Mouse (Mus musculus): ENCODE data around the gene Gm1043. TPM values are rescaled to one million over a fixed set of nuclear protein-coding genes. Genes with fewer than 3 reads are reported as not detected.
A peak's percentile ranks its signal among the peaks of the same experiment; 100 is the strongest.

The Gm1043 gene
- polyA plus RNA-seq, 1 experiment from 2014 or later, result 0.04 TPM

DNA sequence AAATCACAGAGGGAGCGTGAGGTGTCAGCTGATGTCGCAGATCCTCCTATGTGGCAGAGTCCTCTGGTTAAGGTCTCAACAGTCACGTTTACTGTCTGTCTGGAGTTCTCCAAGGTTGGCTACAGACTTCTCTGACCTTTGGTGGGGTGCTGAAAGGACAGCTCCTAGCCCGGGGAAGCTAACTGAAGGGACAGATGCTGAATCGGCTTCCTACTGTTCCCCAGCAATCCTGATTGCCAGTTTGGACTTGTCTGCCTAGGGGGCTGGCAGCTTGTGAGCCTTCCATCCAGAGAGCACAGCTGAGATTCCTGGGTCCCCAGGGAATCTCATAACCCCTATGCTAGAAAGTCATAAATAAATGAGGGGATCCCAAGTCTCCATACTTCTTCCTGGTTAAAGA is 155.4 kb downstream of the Gm1043 start:
- H3K27me3 ChIP-seq (ENCODE audit: control insufficient read depth, insufficient read depth, low read length), result peaks cover 54% of the 10 kb centered on the region
- peak; percentile 93 for DNase-seq (ENCODE audit: low spot score, missing footprints)
- peaks cover 25% of the 10 kb centered on the region for H3K4me1 ChIP-seq (ENCODE audit: control insufficient read depth, insufficient read depth, low read length)
- no peak overlapping the region for H3K4me2 ChIP-seq
- H3K4me3 ChIP-seq (ENCODE audit: low read depth, low read length), result no peak overlapping the region
- no peak overlapping the region for H3K27ac ChIP-seq (ENCODE audit: low read depth, low read length)
- 3% methylated on average over 5 of the region's 5 CpGs for WGBS
- no peak overlapping the region for H3K9ac ChIP-seq (ENCODE audit: low read length)
- ATAC-seq (ENCODE audit: low FRiP score), result no peak
- H3K9me3 ChIP-seq (ENCODE audit: control insufficient read depth, low read length), result no peaks in the 10 kb centered on the region
- H3K36me3 ChIP-seq (ENCODE audit: control insufficient read depth, insufficient read depth, low read length), result no peaks in the 10 kb centered on the region

DNA sequence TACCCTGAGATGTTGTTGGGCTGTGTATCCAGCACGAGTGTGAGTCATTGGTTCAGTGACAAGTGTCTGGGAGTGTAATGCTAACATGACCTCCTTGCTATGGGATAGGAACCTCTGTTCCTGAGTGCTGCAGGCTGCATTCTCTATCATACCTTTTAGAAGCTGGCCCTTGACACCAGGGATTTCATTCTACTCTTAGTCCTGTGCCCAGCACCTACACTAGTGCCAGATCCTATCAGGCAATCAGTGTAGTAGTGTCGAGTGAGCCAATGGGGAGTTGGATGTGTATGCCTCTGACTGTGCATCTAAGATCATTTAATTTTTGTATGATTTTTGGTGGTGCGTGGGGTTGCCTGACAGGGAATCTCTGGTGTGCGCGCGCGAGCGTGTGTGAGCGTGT is 156.1 kb downstream of the Gm1043 start:
- Histone ChIP-seq H3K4me3 (ENCODE audit: low read depth, low read length) (peak overlapping the region; percentile 77), H3K4me2 (peak overlapping the region; percentile 81), H3K36me3 (ENCODE audit: control insufficient read depth, insufficient read depth, low read length) (no peaks in the 10 kb centered on the region), H3K27me3 (ENCODE audit: control insufficient read depth, insufficient read depth, low read length) (peaks cover 54% of the 10 kb centered on the region), H3K27ac (ENCODE audit: low read depth, low read length) (no peak overlapping the region), H3K4me1 (ENCODE audit: control insufficient read depth, insufficient read depth, low read length) (peaks cover 25% of the 10 kb centered on the region), H3K9me3 (ENCODE audit: control insufficient read depth, low read length) (no peaks in the 10 kb centered on the region), H3K9ac (ENCODE audit: low read length) (peak overlapping the region; percentile 45; the same call in 1 of the 2 replicates)
- 16% methylated on average over 9 of the region's 9 CpGs for WGBS
- peak; percentile 86 for DNase-seq (ENCODE audit: low spot score, missing footprints)
- no peak for ATAC-seq (ENCODE audit: low FRiP score)

DNA sequence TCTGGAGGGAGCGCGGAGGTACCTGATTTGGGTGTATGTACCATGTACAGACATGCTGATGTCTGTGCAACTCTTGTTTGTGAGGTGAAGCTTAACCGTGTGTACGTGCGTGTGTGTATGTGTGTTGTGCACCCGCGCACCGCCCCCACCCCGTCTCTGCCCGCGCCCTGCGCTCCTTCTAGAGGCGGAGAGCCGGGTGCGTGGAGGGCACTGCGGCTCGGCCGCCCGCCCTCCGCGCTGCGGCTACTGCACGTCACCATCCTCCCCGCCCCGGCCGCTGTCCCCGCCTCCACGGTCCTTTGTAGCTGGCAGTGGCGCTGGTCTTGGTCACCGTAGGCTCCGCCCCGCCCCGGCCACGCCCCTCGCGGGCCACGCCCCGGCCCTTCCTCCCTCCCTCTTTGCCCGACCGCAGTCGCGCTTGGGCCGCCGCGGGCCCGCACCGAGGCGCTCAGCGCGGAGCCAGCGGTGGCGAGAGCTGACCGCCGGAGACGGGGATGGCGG is 156.5 kb downstream of the Gm1043 start, which contains the start of gene Crmp1:
Gene Crmp1, plus strand, starts transcription at position 290 of the 501 bp plus-strand sequence.
- peak; percentile 82 for ATAC-seq (ENCODE audit: low FRiP score)
- Histone ChIP-seq H3K27me3 (ENCODE audit: control insufficient read depth, insufficient read depth, low read length) (peaks cover 54% of the 10 kb centered on the region), H3K4me3 (ENCODE audit: low read depth, low read length) (peak within 1 kb of the TSS; percentile 77), H3K4me1 (ENCODE audit: control insufficient read depth, insufficient read depth, low read length) (peaks cover 25% of the 10 kb centered on the region), H3K27ac (ENCODE audit: low read depth, low read length) (peak within 1 kb of the TSS; percentile 14), H3K36me3 (ENCODE audit: control insufficient read depth, insufficient read depth, low read length) (no peaks in the 10 kb centered on the region), H3K9ac (ENCODE audit: low read length) (peak within 1 kb of the TSS; percentile 62), H3K9me3 (ENCODE audit: control insufficient read depth, low read length) (no peaks in the 10 kb centered on the region), H3K4me2 (peak within 1 kb of the TSS; percentile 81)
- 1% methylated on average over 51 of the region's 56 CpGs for WGBS
- peak; percentile 99 for DNase-seq (ENCODE audit: low spot score, missing footprints)

DNA sequence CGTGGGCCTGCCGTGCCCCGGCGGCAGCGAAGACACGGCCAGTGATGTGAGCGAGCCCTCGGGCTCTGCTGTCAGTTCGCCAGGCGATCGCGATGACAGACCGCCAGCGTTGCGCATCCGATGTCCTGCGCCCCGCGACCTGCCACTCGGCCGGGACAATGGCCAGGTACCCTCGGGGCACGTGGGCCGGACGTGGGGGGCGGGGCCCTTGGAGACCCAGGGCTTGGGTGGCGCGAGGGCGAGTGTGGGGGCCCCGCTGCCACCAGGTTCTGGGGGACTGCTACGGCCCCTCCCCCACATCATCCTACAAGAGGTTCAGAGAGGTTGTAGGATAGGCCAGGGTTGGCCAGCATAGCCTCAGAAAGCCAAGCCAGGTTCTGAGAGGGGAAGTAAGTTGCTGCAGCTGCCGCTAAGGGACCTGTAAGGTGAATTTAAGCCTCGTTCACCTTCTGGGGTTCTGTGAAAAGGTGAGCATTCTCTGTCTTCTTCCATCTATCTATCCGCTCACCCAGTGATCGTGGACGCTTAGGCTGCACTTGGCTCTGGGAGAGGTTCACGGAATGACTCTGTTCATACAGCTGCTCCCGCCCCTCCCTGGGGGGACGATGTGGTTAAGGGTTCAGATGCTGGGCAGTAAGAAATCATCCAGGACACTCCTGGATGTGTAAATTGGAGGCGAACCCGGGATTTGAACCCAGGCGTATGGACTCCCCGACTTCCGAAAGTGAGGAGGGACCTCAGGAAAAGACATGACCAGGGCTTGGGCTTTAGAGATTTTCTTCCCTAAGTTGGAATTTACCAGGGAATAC is 157.4 kb downstream of the Gm1043 start:
- H3K4me1 ChIP-seq (ENCODE audit: control insufficient read depth, insufficient read depth, low read length), result peaks cover 28% of the 10 kb centered on the region
- peak overlapping the region; percentile 14; the same call in 1 of the 2 replicates for H3K27ac ChIP-seq (ENCODE audit: low read depth, low read length)
- H3K9ac ChIP-seq (ENCODE audit: low read length), result peak overlapping the region; percentile 62
- peak overlapping the region; percentile 77 for H3K4me3 ChIP-seq (ENCODE audit: low read depth, low read length)
- H3K4me2 ChIP-seq, result peak overlapping the region; percentile 81
- 10% methylated on average over 43 of the region's 44 CpGs for WGBS
- H3K27me3 ChIP-seq (ENCODE audit: control insufficient read depth, insufficient read depth, low read length), result peaks cover 54% of the 10 kb centered on the region
- H3K9me3 ChIP-seq (ENCODE audit: control insufficient read depth, low read length), result no peaks in the 10 kb centered on the region
- no peaks in the 10 kb centered on the region for H3K36me3 ChIP-seq (ENCODE audit: control insufficient read depth, insufficient read depth, low read length)
- no peak for ATAC-seq (ENCODE audit: low FRiP score)
- DNase-seq (ENCODE audit: low spot score, missing footprints), result peak; percentile 90

DNA sequence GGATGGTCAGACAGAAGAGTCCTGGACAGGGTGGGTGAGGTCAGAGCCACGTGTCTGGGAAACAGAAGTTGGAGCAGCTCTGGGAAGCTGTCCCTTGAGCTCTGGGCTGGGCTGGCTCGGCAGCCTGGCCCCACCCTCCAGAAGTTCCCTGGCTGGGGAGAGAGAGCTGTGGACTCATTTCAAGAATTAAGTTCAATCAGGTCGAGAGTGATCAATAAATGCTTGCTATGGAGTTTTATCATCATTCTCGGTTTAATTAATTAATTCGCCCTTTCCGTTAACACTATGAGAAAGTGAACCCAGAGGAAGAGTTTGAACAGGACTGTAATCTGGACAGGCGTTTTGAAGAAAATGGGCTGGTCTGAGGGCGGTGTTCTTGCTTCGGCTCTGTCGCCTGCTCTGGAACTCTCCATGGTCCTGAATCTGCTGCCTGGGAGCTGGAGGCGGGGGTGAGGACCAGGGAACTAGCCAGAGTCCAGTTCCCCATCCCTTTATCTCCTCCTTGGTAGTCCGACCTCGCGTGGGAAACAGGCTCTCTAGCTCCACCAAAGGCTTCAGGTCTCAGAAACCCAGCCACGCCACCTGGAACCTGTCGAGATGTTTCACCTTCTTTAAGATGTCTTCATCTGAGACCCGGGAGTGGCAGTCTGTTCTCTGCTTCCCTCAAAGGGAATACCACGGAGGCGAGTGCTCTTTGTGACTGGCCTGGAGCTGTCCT is 158.2 kb downstream of the Gm1043 start:
- Histone ChIP-seq H3K27ac (ENCODE audit: low read depth, low read length) (peak overlapping the region; percentile 14; the same call in 1 of the 2 replicates), H3K4me2 (peak overlapping the region; percentile 81), H3K9me3 (ENCODE audit: control insufficient read depth, low read length) (no peaks in the 10 kb centered on the region), H3K4me1 (ENCODE audit: control insufficient read depth, insufficient read depth, low read length) (peaks cover 30% of the 10 kb centered on the region), H3K36me3 (ENCODE audit: control insufficient read depth, insufficient read depth, low read length) (no peaks in the 10 kb centered on the region), H3K27me3 (ENCODE audit: control insufficient read depth, insufficient read depth, low read length) (peaks cover 54% of the 10 kb centered on the region), H3K9ac (ENCODE audit: low read length) (peak overlapping the region; percentile 38; the same call in 1 of the 2 replicates), H3K4me3 (ENCODE audit: low read depth, low read length) (peak overlapping the region; percentile 77)
- ATAC-seq (ENCODE audit: low FRiP score) (no peak), DNase-seq (ENCODE audit: low spot score, missing footprints) (peak; percentile 95)
- WGBS, result 2% methylated on average over 19 of the region's 19 CpGs

DNA sequence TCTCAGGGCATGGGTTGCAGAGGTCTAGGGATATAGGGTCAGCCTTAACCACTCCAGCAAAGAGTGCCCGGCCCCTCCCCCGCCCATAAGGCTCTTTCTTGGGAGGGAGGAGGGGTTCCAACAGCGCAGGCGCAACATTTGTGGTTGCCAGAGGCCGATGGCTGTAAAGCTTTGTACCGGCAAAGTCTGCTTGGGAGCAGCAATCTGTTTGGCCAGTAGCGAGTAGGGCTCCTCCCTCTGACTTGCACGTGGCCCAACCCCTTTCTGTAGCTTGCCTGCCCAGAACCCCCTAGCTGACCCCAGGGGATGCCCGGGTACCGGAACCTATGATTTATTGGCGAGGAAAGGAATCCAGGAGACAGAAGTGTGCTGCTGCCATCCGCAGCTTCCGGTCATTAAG is 159.0 kb downstream of the Gm1043 start:
- Histone ChIP-seq H3K9me3 (ENCODE audit: control insufficient read depth, low read length) (no peaks in the 10 kb centered on the region), H3K4me1 (ENCODE audit: control insufficient read depth, insufficient read depth, low read length) (peaks cover 32% of the 10 kb centered on the region), H3K27me3 (ENCODE audit: control insufficient read depth, insufficient read depth, low read length) (peaks cover 54% of the 10 kb centered on the region), H3K27ac (ENCODE audit: low read depth, low read length) (peak overlapping the region; percentile 12; the same call in 1 of the 2 replicates), H3K4me3 (ENCODE audit: low read depth, low read length) (peak overlapping the region; percentile 77), H3K36me3 (ENCODE audit: control insufficient read depth, insufficient read depth, low read length) (no peaks in the 10 kb centered on the region), H3K9ac (ENCODE audit: low read length) (no peak overlapping the region; the same call in 1 of the 2 replicates), H3K4me2 (peak overlapping the region; percentile 81)
- WGBS, result 3% methylated on average over 13 of the region's 13 CpGs
- DNase-seq (ENCODE audit: low spot score, missing footprints) (peak; percentile 94), ATAC-seq (ENCODE audit: low FRiP score) (peak; percentile 36)

DNA sequence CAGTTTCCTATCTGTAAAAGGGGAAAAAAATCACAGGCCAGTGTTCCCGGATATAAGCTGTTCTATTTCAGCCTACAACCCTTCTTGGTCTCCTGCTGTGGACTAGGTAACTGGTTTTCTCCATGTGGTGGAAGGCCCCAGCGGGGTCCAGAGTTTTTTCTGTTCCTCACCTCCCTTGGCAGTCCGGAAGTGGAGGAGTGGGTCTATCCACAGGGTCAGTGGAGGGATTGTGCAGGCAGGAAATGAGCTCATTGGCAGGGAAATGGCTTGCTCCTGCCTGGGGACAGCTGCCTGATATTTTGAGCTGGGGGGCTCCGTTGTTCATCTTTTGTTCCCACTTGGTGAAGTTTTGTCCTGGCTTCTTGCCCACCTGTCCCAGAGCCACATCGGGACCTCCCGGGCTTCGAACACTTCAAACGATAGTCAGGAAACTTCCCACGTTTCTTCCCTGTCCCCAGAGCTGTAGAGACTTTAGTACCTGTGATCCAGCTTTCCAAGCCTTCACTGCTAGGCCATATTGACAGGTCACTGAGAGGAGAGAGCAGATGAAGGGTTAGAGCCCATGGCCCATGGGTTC is 159.6 kb downstream of the Gm1043 start:
- Histone ChIP-seq H3K4me3 (ENCODE audit: low read depth, low read length) (peak overlapping the region; percentile 77), H3K4me1 (ENCODE audit: control insufficient read depth, insufficient read depth, low read length) (peaks cover 33% of the 10 kb centered on the region), H3K27me3 (ENCODE audit: control insufficient read depth, insufficient read depth, low read length) (peaks cover 54% of the 10 kb centered on the region), H3K9me3 (ENCODE audit: control insufficient read depth, low read length) (no peaks in the 10 kb centered on the region), H3K27ac (ENCODE audit: low read depth, low read length) (peak overlapping the region; percentile 96; the same call in 1 of the 2 replicates), H3K4me2 (peak overlapping the region; percentile 81), H3K9ac (ENCODE audit: low read length) (peak overlapping the region; percentile 90; the same call in 1 of the 2 replicates), H3K36me3 (ENCODE audit: control insufficient read depth, insufficient read depth, low read length) (no peaks in the 10 kb centered on the region)
- ATAC-seq (ENCODE audit: low FRiP score) (no peak), DNase-seq (ENCODE audit: low spot score, missing footprints) (peak; percentile 88)
- 48% methylated on average over 9 of the region's 9 CpGs for WGBS

DNA sequence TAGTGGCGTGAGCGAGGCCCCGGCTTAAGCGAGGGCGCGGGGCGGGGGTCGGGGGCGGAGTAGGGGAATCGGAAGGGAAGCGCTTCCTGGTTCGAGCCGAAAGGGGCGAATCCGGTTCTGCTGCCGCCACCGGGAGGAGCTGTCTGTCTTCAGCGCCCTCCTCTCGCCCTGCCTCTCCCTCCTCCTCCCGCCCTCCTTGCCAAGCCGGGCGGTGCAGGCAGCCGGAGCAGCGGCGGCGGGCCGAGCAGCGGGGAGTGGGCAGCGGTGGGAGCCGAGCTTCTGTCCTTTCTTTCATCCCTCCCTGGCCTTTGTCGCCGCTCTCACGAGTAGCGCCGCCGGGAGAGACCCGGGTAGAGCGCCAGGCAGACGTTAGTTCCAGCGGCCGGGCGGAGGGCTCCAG is 160.5 kb downstream of the Gm1043 start:
- Histone ChIP-seq H3K27ac (ENCODE audit: low read depth, low read length) (peak overlapping the region; percentile 96), H3K27me3 (ENCODE audit: control insufficient read depth, insufficient read depth, low read length) (peaks cover 45% of the 10 kb centered on the region), H3K36me3 (ENCODE audit: control insufficient read depth, insufficient read depth, low read length) (no peaks in the 10 kb centered on the region), H3K4me1 (ENCODE audit: control insufficient read depth, insufficient read depth, low read length) (peaks cover 33% of the 10 kb centered on the region), H3K4me2 (peak overlapping the region; percentile 81), H3K4me3 (ENCODE audit: low read depth, low read length) (peak overlapping the region; percentile 77), H3K9me3 (ENCODE audit: control insufficient read depth, low read length) (no peaks in the 10 kb centered on the region), H3K9ac (ENCODE audit: low read length) (peak overlapping the region; percentile 90)
- peak; percentile 65 for ATAC-seq (ENCODE audit: low FRiP score)
- DNase-seq (ENCODE audit: low spot score, missing footprints), result peak; percentile 95
- under 1% methylated on average over 42 of the region's 42 CpGs for WGBS
